19 mouse cellular contexts compared by ENCODE assay signal in the genomic region with DNA sequence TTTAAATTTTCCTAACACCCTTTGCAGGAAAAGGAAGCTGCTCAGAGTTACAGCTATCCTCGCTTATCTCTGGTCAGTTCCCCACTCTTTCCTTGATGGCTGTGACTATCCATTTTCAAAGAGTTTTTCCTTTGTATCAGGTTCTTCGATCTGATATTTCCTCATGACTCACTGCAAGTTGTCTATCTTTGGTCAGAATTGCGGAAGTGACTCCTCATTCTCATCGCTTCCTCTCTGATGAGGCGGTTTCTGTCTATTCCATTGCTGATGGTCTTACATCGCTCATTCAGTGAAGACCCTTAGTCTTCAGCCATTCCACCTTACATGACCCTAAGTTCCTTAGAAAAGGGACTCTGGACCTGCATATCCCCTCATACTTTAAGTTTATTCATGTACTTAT.
"Had no signal": no experiment of that assay in that cellular context is flagged by ENCODE, and none has a peak within 500 bp of the region (broad histone marks: within the 10 kb centered on the region; RNA-seq: fewer than 3 reads in every experiment).

No protein-coding gene starts in this region.

- ATAC-seq: intestine, postnatal 0 days; liver, embryonic 12.5 days had no signal

- H3K4me1 ChIP-seq: kidney, embryonic 15.5 days; limb, embryonic 13.5 days; liver, embryonic 12.5 days; liver, embryonic 15.5 days; neural tube, embryonic 13.5 days; stomach, embryonic 15.5 days had no signal

- DNase-seq: kidney, adult 8-10 months; kidney, postnatal 10 days; kidney, postnatal 4 days; liver; lung, adult 2 months; midbrain, embryonic 14.5 days; right cerebral cortex, postnatal 14 days; right cerebral cortex, postnatal 4 days; thymus, postnatal 25 days had no signal

- H3K27ac ChIP-seq: kidney, embryonic 15.5 days; limb, embryonic 10.5 days; limb, embryonic 13.5 days; liver, embryonic 12.5 days; liver, embryonic 15.5 days; macrophage; neural tube, embryonic 13.5 days; stomach, embryonic 15.5 days had no signal

- H3K36me3 ChIP-seq: kidney, embryonic 15.5 days; limb, embryonic 10.5 days; limb, embryonic 13.5 days; liver, embryonic 12.5 days; liver, embryonic 15.5 days; neural tube, embryonic 13.5 days; stomach, embryonic 15.5 days had no signal

- H3K9ac ChIP-seq: kidney, embryonic 15.5 days; limb, embryonic 13.5 days; liver, embryonic 12.5 days; liver, embryonic 15.5 days; neural tube, embryonic 13.5 days; stomach, embryonic 15.5 days had no signal

- H3K9me3 ChIP-seq: kidney, embryonic 15.5 days; limb, embryonic 10.5 days; limb, embryonic 13.5 days; liver, embryonic 12.5 days; liver, embryonic 15.5 days; neural tube, embryonic 13.5 days; stomach, embryonic 15.5 days had no signal

- H3K27me3 ChIP-seq: kidney, embryonic 15.5 days; limb, embryonic 13.5 days; liver, embryonic 12.5 days; liver, embryonic 15.5 days; neural tube, embryonic 13.5 days; stomach, embryonic 15.5 days had no signal

- H3K4me3 ChIP-seq: kidney, embryonic 15.5 days; limb, embryonic 10.5 days; limb, embryonic 13.5 days; liver, embryonic 12.5 days; liver, embryonic 15.5 days; myocyte; neural tube, embryonic 13.5 days; stomach, embryonic 15.5 days had no signal
